Mouse (Mus musculus): ENCODE results near the gene Klrd1. TPM values are rescaled to one million over a fixed set of nuclear protein-coding genes. Genes with fewer than 3 reads are reported as not detected.
"Not testable (repeated sequence)": the region's sequence is repeated elsewhere in the genome, so short reads cannot be mapped to it uniquely, and the experiment has no call there.

The Klrd1 gene
- polyA plus RNA-seq, 1 experiment from 2014 or later: not detected

DNA sequence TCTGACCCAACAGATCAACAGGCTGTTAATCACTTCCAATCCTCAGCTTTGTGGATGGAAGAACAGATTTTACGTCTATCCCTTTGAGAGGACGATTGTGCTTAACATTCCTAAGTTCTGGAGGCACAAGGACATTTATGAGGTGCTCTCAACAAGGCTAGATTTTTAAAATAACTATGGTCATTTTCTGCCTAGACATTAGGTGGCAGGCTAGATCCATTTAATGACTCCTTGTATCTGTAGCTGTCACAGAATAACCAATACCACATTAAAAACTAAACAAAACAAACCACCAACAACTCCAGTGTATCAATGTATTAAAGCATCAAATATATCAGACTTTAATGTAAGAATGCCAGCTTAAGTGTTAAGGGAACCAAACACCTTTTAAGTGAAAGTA lies 16.3 kb upstream of the Klrd1 start:
- H3K27me3 ChIP-seq: peaks cover 45% of the 10 kb centered on the region
- TF ChIP-seq CTCF (IDR thresholded peaks at IDR 0.05): peak; percentile 45
- in situ Hi-C loops (cut with MboI; ENCODE audit: low pct_unique_long_range_greater_than_20kb): loop anchor here (5.0 kb wide), 1 partner anchor 1777 kb away; the partner anchor contains the start of gene Styk1
- ChIA-PET POLR2A (no interaction called here), CTCF (interaction anchor here (0.7 to 1.6 kb wide), 6 partner anchors 9 to 1843 kb away, joined by 3 to 6 read pairs (median 4); no protein-coding TSS in a partner anchor)
- ATAC-seq (peak; percentile 87), DNase-seq (ENCODE audit: low read depth, low spot score) (no peak)

DNA sequence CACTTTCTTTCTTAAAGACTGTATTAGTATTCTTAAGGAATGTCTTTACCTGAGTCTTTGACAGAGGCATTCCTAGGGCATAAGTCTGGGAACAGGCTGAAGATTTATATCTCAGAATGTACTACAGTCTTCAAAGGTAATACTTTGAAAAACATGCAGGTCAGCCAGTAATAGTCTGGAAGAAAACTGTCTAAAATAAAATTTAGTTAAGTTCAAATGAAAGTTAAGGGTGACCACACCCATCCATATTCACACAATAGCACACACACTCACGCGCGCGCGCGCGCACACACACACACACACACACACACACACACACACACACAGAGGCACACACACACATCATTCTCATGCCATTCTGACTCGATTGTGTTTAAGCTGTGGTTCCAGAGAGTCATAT lies 14.0 kb upstream of the Klrd1 start, which contains the start of gene Klre1:
TSS of gene Klre1 (plus strand) at position 301 of the 400 bp plus-strand sequence.
- ChIA-PET POLR2A (no interaction called here), CTCF (no interaction called here)
- H3K27me3 ChIP-seq: peaks cover 31% of the 10 kb centered on the region
- no peak for DNase-seq (ENCODE audit: low read depth, low spot score)
- no peak for TF ChIP-seq CTCF (IDR thresholded peaks at IDR 0.05)
- in situ Hi-C loops (cut with MboI; ENCODE audit: low pct_unique_long_range_greater_than_20kb): loop anchor here (5.0 kb wide), 1 partner anchor 1775 kb away; the partner anchor contains the start of gene Styk1
- no peak for ATAC-seq

DNA sequence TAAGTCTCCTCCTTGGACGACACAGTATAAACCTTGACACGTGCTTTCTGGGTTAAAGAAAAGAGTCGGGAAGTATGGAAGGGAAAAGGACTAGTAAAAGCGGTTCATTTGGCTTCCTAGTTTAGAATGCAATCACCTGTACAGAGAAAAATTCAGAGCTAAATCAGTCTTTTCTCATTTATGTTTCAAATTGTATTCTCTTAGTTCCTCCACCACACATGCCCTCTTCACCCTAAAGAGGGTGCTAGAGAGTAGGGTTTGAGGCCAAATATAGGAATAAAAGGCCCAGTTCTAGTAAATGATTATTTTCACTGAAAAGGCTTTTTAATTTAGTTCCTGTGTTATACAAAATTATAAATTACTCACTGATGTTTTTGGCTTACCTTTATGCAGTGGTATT lies 10.3 kb upstream of the Klrd1 start:
- ATAC-seq (peak; percentile 39), DNase-seq (ENCODE audit: low read depth, low spot score) (no peak)
- ChIA-PET CTCF (no interaction called here), POLR2A (no interaction called here)
- in situ Hi-C loops (cut with MboI; ENCODE audit: low pct_unique_long_range_greater_than_20kb): no loop called here
- peaks cover 29% of the 10 kb centered on the region for H3K27me3 ChIP-seq
- peak; percentile 44 for TF ChIP-seq CTCF (IDR thresholded peaks at IDR 0.05)

DNA sequence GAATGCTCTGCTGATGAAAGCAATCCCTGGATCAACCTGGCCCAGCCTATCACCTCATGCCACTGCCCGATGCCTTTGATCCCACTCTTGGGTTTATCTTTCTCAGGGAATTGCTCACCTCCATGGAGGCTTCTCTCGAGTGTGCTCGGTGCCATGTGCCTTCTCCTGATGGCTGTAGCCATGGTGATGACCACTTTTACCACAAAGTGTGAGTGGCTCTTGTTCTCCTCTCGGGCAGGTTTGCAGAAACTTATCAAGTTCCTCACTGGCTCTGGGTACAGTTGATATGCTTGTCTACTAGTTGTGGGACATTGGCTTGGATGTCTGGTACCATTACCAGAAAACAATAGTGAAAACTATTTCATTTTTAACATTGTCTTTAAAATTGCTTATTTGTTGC lies 9.7 kb upstream of the Klrd1 start:
- ChIA-PET POLR2A (no interaction called here), CTCF (no interaction called here)
- TF ChIP-seq CTCF (IDR thresholded peaks at IDR 0.05): no peak
- DNase-seq (ENCODE audit: low read depth, low spot score) (no peak), ATAC-seq (peak; percentile 8)
- in situ Hi-C loops (cut with MboI; ENCODE audit: low pct_unique_long_range_greater_than_20kb): no loop called here
- peaks cover 29% of the 10 kb centered on the region for H3K27me3 ChIP-seq

DNA sequence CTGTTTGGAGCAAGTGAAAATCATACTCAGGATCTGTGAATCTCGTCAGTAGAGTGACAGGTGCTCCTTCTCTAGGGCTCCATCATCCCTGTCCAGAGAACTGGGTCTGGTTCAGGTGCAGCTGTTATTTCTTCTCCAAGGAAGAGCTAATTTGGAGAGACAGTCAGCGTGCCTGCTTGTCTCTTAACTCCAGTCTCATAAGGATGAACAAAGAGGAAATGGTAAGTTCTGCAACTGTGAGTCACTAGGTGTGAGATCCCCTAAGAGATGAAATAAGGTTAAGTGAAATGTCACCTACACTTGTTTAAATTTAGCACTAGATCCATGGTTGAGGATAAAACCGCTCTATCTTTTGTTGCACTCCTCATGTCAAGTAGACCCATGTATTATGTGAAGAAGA lies 8.6 kb upstream of the Klrd1 start:
- DNase-seq (ENCODE audit: low read depth, low spot score): no peak
- POLR2A ChIA-PET: no interaction called here
- in situ Hi-C loops (cut with MboI; ENCODE audit: low pct_unique_long_range_greater_than_20kb): no loop called here
- TF ChIP-seq CTCF (IDR thresholded peaks at IDR 0.05): no peak
- peaks cover 29% of the 10 kb centered on the region for H3K27me3 ChIP-seq
- ATAC-seq: no peak
- CTCF ChIA-PET: no interaction called here

DNA sequence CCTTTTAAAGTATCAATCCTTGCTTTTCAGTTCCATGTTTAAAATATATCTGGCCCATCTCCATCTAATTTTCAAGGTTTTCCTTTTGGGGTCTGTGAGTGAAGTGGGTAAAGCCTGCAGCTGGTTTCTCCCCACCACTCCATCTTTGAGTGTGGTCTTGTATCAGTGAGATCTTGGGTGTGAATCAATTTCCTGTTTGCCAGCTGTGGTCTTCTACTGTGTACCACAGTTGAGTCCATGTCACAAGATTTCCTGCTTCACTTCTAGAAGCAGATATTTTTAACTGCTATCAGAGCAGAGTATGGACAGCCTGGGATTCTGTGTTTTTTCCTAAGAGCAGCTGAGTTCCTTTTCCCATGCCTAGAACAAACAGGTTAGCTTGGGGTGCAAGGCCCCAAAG lies 16.8 kb downstream of the Klrd1 start:
- POLR2A ChIA-PET: no interaction called here
- H3K27me3 ChIP-seq: peaks cover 22% of the 10 kb centered on the region
- ATAC-seq (no peak), DNase-seq (ENCODE audit: low read depth, low spot score) (no peak)
- in situ Hi-C loops (cut with MboI; ENCODE audit: low pct_unique_long_range_greater_than_20kb): no loop called here
- no peak for TF ChIP-seq CTCF (IDR thresholded peaks at IDR 0.05)
- CTCF ChIA-PET: no interaction called here

DNA sequence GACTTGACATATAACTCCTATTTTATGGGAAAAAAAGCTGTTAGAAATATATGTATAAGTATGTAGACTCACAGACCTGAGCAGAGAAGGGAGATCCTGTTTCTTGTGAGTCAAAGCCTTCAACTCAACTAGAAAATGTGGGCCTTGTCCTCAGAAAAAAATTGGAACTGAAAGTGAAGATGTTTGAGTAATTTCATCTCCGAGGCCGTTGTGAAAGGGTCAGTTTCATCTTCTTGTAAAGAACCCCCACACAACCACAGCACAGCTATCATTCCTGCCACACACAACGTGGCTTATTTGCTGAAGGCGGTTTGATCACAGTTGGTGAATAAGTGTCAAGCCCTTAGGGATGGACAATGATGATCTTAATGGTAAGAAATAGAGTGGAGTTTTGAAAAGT lies 32.2 kb downstream of the Klrd1 start, which contains the start of gene Klrk1:
TSS of gene Klrk1 (minus strand) at position 130 of the 400 bp plus-strand sequence.
- CTCF ChIA-PET: no interaction called here
- POLR2A ChIA-PET: no interaction called here
- peaks cover 11% of the 10 kb centered on the region for H3K27me3 ChIP-seq
- in situ Hi-C loops (cut with MboI; ENCODE audit: low pct_unique_long_range_greater_than_20kb): no loop called here
- no peak for ATAC-seq
- TF ChIP-seq CTCF (IDR thresholded peaks at IDR 0.05): no peak
- no peak for DNase-seq (ENCODE audit: low read depth, low spot score)

DNA sequence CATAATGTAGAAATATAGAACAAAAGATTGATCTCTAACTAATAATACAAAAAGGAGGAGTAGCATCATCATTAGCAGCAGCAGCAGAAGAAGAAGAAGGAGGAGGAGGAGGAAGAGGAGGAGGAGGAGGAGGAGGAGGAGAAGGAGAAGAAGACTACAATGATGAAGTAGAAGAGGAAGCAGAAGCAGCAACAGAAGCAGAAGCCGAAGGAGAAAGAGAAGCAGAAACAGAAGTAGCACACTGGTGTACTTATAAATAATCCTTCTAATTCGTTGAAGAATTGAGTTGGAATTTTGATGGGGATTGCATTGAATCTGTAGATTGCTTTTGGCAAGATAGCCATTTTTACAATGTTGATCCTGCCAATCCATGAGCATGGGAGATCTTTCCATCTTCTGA lies 39.5 kb downstream of the Klrd1 start:
- in situ Hi-C loops (cut with MboI; ENCODE audit: low pct_unique_long_range_greater_than_20kb); H3K27me3 ChIP-seq; CTCF ChIA-PET; POLR2A ChIA-PET; DNase-seq (ENCODE audit: low read depth, low spot score); ATAC-seq: not testable (repeated sequence)

DNA sequence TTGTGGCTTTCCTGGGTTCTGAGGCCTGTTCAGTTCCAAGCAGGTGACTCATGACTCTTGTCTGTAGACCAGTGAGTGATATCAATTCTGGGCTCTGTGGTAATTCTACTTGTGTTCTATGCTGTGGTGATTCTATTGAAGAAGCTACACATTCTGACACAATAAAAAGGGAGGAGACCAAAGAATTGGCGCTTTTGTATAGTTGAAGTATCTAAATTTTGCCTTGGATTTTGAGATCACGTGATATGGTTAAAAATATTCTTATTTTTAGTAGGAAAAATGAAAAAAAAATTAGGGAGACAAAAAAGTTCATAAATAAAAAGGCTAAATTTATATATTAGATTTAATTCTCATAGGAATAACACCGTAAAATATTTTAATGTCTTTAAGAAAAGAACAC lies 51.7 kb downstream of the Klrd1 start, which contains the start of gene Klrc3:
TSS of gene Klrc3 (minus strand) at position 101 of the 400 bp plus-strand sequence.
- CTCF ChIA-PET; in situ Hi-C loops (cut with MboI; ENCODE audit: low pct_unique_long_range_greater_than_20kb); ATAC-seq; H3K27me3 ChIP-seq; POLR2A ChIA-PET; DNase-seq (ENCODE audit: low read depth, low spot score): not testable (repeated sequence)

DNA sequence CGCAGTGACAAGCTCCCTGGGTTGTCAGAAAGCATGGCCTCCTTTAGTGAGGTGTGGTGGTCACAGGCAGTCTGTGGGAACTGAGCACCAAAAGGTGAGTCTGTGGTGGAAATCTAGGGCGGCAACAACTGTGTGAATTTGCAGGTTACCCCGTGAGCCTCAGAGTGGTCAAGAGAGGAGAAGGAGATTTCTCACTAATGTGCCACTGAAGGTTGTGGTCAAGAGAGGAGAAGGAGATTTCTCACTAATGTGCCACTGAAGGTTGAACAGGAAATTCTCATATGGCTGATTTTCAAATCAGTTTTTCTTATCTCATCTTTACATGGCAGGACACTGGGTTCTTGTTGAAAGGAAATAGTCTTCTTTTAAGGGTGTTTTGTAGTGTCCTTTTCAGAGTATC lies 52.5 kb downstream of the Klrd1 start:
- CTCF ChIA-PET; POLR2A ChIA-PET; DNase-seq (ENCODE audit: low read depth, low spot score); H3K27me3 ChIP-seq; in situ Hi-C loops (cut with MboI; ENCODE audit: low pct_unique_long_range_greater_than_20kb); ATAC-seq: not testable (repeated sequence)

Other genes starting within 250 kb of the Klrd1 start
- 0.04 TPM for gene Clec12a, start 249.1 kb upstream of the Klrd1 start, polyA plus RNA-seq (2021)
- not detected for gene Clec12b, start 205.9 kb upstream of the Klrd1 start, polyA plus RNA-seq (2021)
- gene Clec1b, start 194.5 kb upstream of the Klrd1 start, polyA plus RNA-seq (2021): not detected
- gene Clec9a, start 182.9 kb upstream of the Klrd1 start, polyA plus RNA-seq (2021): not detected
- gene Clec1a, start 139.8 kb upstream of the Klrd1 start, polyA plus RNA-seq (2021): not detected
- not detected for gene Olr1, start 84.6 kb upstream of the Klrd1 start, polyA plus RNA-seq (2021)
- gene Tmem52b, start 79.2 kb upstream of the Klrd1 start, polyA plus RNA-seq (2021): 0.19 TPM
- 203 TPM for gene Gabarapl1, start 58.6 kb upstream of the Klrd1 start, polyA plus RNA-seq (2021)
- not detected for gene Klre1, start 13.9 kb upstream of the Klrd1 start, polyA plus RNA-seq (2021)
- not detected for gene Klrk1, start 32.1 kb downstream of the Klrd1 start, polyA plus RNA-seq (2021)
- not detected for gene Klrc3, start 51.6 kb downstream of the Klrd1 start, polyA plus RNA-seq (2021)
- gene Klrc2, start 68.9 kb downstream of the Klrd1 start, polyA plus RNA-seq (2021): not detected
- gene Klrc1, start 87.2 kb downstream of the Klrd1 start, polyA plus RNA-seq (2021): not detected
- not detected for gene Klri1, start 125.3 kb downstream of the Klrd1 start, polyA plus RNA-seq (2021)
- gene Klri2, start 148.7 kb downstream of the Klrd1 start, polyA plus RNA-seq (2021): not detected
- gene Gm156, start 192.5 kb downstream of the Klrd1 start, polyA plus RNA-seq (2021): not detected

Measured in Patski (cell line).